Mouse (Mus musculus) forebrain, embryonic 15.5 days (tissue): ENCODE measurements around the gene Phactr1. TPM values are rescaled to one million over a fixed set of nuclear protein-coding genes. Genes with fewer than 3 reads are reported as not detected.
"Not testable (repeated sequence)": the region's sequence is repeated elsewhere in the genome, so short reads cannot be mapped to it uniquely, and the experiment has no call there.

Experiments used
- ATAC-seq: fragments of 200-750 bp; cut with Nextera tagmentation; replicated peaks from 2 replicates; pipeline ENCODE4 v1.8.0; 2017; ENCODE audit warnings: mild to moderate bottlenecking, moderate TSS enrichment, moderate library complexity
- H3K27ac ChIP-seq: fragments of 300-500 bp; sonication (generic); replicated peaks from 2 replicates; pipeline ENCODE4 v1.5.1; 2015; ENCODE audit warnings: mild to moderate bottlenecking, inconsistent platforms
- H3K27me3 ChIP-seq: fragments of 300-500 bp; sonication (generic); 2 replicates; pipeline ENCODE4 v1.6.1; 2015; ENCODE audit warnings: inconsistent platforms
- H3K36me3 ChIP-seq: fragments of 300-500 bp; sonication (generic); 2 replicates; pipeline ENCODE4 v1.6.1; 2015; ENCODE audit warnings: mild to moderate bottlenecking, inconsistent platforms
- H3K4me1 ChIP-seq: fragments of 300-500 bp; sonication (generic); 2 replicates; pipeline ENCODE4 v1.6.1; 2015; ENCODE audit warnings: inconsistent platforms
- H3K4me2 ChIP-seq: fragments of 300-500 bp; sonication (generic); replicated peaks from 2 replicates; pipeline ENCODE4 v1.6.1; 2015; ENCODE audit warnings: mild to moderate bottlenecking, inconsistent platforms
- H3K4me3 ChIP-seq: fragments of 300-500 bp; sonication (generic); 2 replicates; pipeline ENCODE4 v1.5.1; 2015; ENCODE audit warnings: mild to moderate bottlenecking, inconsistent platforms
- H3K9ac ChIP-seq: fragments of 300-500 bp; sonication (generic); replicated peaks from 2 replicates; pipeline ENCODE4 v1.6.1; 2015; ENCODE audit warnings: mild to moderate bottlenecking, inconsistent platforms
- H3K9me3 ChIP-seq: fragments of 300-500 bp; sonication (generic); 2 replicates; pipeline ENCODE4 v1.6.1; 2016; ENCODE audit warnings: inconsistent platforms
- WGBS: fragments of 180-500 bp; shearing (Covaris S2); methylation state at CpG from one replicate; pipeline ENCODE4 v1.1.7; 2015; ENCODE audit warnings: mixed read lengths; 5-methylcytosine and 5-hydroxymethylcytosine counted together
- polyA plus RNA-seq: library from polyadenylated mRNA; unstranded; fragments of >200 nt; fragmentation: Nextera tagmentation; extraction: Ambion mirVana; gene quantifications from 2 replicates; pipeline ENCODE4 v1.2.1, GENCODE M21; 2015

The Phactr1 gene
- polyA plus RNA-seq, 1 experiment from 2014 or later: 83.8 TPM

DNA sequence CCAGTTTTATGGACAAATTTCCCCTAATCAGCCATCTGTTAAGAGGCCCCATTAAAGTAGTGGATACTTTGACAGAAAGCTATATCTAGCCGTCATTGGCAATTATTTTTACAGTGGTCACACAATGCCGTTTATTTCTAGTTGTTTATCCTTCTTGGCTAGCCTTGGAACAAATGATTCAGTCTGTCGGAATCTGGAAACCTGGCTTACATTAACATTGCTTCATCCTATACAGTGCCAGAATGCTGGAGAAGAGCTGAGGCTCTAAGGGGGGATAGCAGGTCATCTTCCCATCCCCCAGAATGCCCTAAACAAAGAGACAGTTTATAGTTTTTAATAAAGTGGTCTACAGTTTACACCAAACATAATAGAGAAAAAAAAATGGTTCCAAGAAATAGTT is 257.4 kb downstream of the Phactr1 start:
- no peak overlapping the region for H3K27ac ChIP-seq
- no peaks in the 10 kb centered on the region for H3K27me3 ChIP-seq
- no peak overlapping the region for H3K9ac ChIP-seq
- 73% methylated on average over 3 of the region's 3 CpGs for WGBS
- no peaks in the 10 kb centered on the region for H3K36me3 ChIP-seq
- H3K4me2 ChIP-seq: no peak overlapping the region
- H3K9me3 ChIP-seq: no peaks in the 10 kb centered on the region
- H3K4me3 ChIP-seq: no peak overlapping the region
- ATAC-seq: no peak
- H3K4me1 ChIP-seq: peaks cover 13% of the 10 kb centered on the region

DNA sequence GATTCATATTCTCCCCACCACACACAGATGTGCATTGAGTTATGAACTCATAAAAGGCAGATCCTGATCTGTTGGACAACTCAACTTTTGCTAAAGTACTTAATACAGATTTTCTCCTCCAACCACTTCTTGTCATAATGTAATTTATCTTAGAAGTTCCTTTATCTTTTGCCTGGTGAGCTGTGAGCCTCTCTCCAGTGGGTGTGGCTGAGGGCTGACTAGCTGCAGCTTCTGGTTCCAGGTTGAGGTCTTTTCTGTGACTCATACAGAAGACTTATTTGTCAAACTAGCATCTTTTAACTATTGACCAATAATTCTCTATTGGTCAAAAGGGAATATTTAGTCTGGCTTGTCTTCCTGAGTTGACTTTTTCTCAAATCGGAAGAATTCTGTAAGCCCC is 257.9 kb downstream of the Phactr1 start:
- Histone ChIP-seq H3K4me2 (no peak overlapping the region), H3K4me1 (peaks cover 13% of the 10 kb centered on the region), H3K27me3 (no peaks in the 10 kb centered on the region), H3K27ac (no peak overlapping the region), H3K9me3 (no peaks in the 10 kb centered on the region), H3K9ac (no peak overlapping the region), H3K4me3 (no peak overlapping the region), H3K36me3 (no peaks in the 10 kb centered on the region)
- 97% methylated on average over 1 of the region's 1 CpGs for WGBS
- ATAC-seq: no peak

DNA sequence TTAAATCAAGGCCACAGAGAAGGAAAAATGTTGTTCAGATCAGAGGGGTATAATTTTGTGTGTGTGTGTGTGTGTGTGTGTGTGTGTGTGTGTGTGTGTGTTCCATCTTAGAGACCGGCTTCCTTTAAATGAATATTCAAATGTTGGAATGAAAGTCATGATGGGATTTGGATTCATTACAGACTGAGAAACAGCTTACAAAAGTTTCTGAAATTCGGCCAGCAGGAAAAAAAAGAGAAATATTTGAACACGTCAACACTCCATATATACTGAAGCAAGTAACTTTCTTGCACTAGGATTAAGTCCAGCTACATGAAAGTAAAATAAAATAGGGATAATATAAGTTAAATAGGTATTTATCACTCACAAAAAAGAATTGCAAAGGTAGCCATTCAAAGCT is 259.8 kb downstream of the Phactr1 start:
- no peaks in the 10 kb centered on the region for H3K27me3 ChIP-seq
- no peak overlapping the region for H3K27ac ChIP-seq
- H3K4me1 ChIP-seq: no peaks in the 10 kb centered on the region
- no peak overlapping the region for H3K9ac ChIP-seq
- 77% methylated on average over 3 of the region's 3 CpGs for WGBS
- no peaks in the 10 kb centered on the region for H3K9me3 ChIP-seq
- no peak overlapping the region for H3K4me3 ChIP-seq
- H3K36me3 ChIP-seq: no peaks in the 10 kb centered on the region
- no peak overlapping the region for H3K4me2 ChIP-seq
- no peak for ATAC-seq

DNA sequence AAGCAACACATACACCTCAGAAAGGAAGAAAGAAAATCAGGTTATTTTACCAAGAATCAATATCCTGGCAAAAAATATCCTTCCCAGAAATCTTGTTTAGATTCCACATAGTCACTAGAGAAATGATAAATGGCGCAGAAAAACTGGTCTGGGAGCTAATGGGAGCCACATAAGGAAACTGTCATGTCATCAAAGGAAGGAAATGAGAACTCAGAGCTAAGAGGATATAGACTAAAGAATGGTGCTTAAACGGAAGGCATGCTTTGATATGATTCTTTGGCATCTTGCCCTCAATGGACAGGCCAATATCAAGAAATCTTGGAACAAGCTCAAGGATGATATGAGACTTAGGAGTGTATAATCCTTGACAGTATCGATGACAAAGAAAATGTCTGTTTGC is 263.7 kb downstream of the Phactr1 start:
- Histone ChIP-seq H3K4me2 (no peak overlapping the region), H3K4me3 (no peak overlapping the region), H3K27me3 (no peaks in the 10 kb centered on the region), H3K9me3 (no peaks in the 10 kb centered on the region), H3K36me3 (no peaks in the 10 kb centered on the region), H3K9ac (no peak overlapping the region), H3K27ac (no peak overlapping the region), H3K4me1 (no peaks in the 10 kb centered on the region)
- ATAC-seq: no peak
- 77% methylated on average over 3 of the region's 3 CpGs for WGBS

DNA sequence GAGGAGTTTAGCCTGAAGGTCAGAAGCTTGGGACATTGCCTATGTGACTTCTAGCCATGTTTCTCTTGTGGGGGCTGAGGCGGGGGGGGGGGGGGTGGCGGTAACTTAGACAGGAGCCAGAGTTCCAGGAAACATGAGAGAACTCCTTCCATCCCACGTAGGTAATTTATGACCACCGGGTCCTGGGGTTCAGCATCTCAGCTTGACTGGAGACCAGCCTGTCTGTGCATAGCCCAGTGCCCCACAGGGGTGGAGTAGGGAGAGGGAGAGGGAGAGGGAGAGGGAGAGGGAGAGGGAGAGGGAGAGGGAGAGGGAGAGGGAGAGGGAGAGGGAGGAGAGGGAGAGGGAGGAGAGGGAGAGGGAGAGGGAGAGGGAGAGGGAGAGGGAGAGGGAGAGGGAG is 264.8 kb downstream of the Phactr1 start:
- not testable (repeated sequence) for H3K27me3 ChIP-seq, H3K9ac ChIP-seq, H3K36me3 ChIP-seq, H3K9me3 ChIP-seq, H3K27ac ChIP-seq, H3K4me1 ChIP-seq, ATAC-seq, H3K4me2 ChIP-seq, H3K4me3 ChIP-seq
- 91% methylated on average over 4 of the region's 4 CpGs for WGBS

DNA sequence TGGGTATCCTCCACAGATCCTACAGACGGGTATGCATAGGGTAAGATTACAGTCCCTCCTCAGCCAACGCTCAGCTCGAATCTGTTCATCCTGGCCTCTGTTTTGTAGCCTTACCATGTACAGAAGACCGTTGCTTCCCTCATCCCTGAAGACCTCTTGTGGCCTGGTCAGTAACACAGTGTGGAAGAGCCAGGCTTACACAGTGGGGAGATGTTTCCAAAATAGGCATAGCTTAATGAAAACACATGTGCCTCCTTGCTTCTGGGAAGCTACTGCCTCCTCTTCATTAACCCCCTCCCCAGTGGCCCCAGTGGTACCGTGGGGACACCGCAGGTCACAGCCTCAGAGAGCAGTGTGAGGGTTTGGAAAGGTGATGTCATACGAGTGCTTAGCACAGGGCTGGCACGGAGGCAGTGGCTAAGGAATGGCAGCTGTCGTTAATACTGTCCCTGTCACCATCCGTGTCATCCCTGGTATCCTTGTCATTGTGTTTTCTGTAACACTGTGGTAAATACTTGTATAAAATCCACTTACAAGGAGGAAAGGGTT is 268.4 kb downstream of the Phactr1 start:
- ATAC-seq: no peak
- H3K9ac ChIP-seq: no peak overlapping the region
- no peak overlapping the region for H3K4me2 ChIP-seq
- WGBS: 85% methylated on average over 10 of the region's 10 CpGs
- no peaks in the 10 kb centered on the region for H3K36me3 ChIP-seq
- no peaks in the 10 kb centered on the region for H3K9me3 ChIP-seq
- no peaks in the 10 kb centered on the region for H3K27me3 ChIP-seq
- H3K4me1 ChIP-seq: peaks cover 22% of the 10 kb centered on the region
- no peak overlapping the region for H3K4me3 ChIP-seq
- no peak overlapping the region for H3K27ac ChIP-seq

DNA sequence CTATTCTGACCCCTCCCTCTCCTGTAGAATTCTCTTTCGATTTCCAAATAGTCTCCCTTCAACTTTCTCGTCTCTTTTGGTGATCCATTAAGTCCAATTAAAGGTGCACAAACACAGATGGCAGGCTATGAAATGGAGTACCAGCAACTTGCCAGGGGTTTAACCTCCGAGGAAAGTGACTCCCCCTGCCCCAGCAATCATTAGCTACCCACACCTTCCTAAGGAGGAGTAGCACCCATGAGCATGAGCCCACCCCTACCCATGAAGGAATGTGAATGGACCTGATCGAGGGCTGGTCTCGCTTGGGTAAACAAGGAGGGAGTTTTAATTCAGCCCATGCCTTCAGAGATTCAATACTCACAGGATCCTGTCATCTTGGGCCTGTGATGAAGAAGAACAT is 268.9 kb downstream of the Phactr1 start:
- WGBS: 64% methylated on average over 5 of the region's 5 CpGs
- Histone ChIP-seq H3K36me3 (no peaks in the 10 kb centered on the region), H3K4me1 (peaks cover 22% of the 10 kb centered on the region), H3K4me3 (no peak overlapping the region), H3K9ac (no peak overlapping the region), H3K4me2 (no peak overlapping the region), H3K9me3 (no peaks in the 10 kb centered on the region), H3K27me3 (no peaks in the 10 kb centered on the region), H3K27ac (no peak overlapping the region)
- ATAC-seq: no peak

DNA sequence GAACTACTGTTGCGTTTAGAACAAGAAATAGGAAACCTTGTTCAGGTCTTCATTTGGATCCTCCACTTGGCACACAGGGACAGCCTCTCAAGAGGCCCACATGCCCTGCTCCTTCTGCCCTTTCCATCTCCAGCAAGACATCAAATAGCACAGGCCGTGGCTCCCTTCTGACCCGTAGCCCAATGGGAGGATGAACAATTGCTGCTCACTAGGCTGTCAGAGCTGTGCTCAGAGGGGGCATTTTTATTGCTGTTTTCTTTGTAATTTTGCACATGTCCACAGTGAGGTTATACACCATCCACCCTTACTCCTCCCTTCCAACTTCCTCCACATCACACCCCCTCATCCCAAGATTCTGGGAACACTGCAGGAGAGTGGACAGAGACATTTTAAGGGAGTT is 269.6 kb downstream of the Phactr1 start:
- WGBS: 94% methylated on average over 3 of the region's 3 CpGs
- Histone ChIP-seq H3K36me3 (no peaks in the 10 kb centered on the region), H3K9ac (no peak overlapping the region), H3K9me3 (no peaks in the 10 kb centered on the region), H3K4me3 (no peak overlapping the region), H3K27ac (0 out of 2 replicates have a peak overlapping the region, but pooled peaks have one; percentile 53), H3K27me3 (no peaks in the 10 kb centered on the region), H3K4me1 (peaks cover 22% of the 10 kb centered on the region), H3K4me2 (no peak overlapping the region)
- no peak for ATAC-seq

DNA sequence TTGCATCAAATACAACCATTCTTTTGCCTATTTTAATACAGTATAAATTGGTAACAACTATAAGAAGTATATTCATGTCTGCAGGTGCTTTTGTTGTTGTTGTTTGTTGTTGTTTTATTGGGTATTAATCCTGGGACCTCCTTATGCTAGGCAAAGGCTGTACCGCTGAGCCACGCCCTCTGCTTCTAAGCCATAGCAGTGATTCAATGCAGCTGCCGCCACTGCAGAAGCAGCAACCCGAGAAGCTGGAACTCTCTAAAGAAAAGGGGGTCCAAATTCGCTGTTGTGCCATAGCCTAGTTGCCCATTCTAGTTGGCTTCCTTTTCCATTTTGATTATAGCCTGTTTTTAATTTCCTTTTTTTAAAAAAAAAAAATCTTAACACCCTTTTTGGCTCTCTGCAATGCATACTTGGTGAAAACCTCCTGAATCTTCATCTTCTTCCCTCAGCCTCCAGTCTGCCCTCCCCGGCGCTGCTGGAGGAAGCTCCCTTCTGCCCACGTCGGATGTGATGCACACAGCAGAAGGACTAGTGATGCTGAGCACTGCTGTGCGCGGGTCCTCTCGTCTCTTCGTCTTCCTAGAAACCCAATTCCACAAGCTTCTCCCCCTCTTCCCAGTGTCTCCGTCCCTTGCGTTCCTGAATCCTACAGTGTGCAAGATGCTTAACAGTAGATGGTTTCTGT is 271.8 kb downstream of the Phactr1 start:
- Histone ChIP-seq H3K27ac (no peak overlapping the region), H3K4me1 (peaks cover 22% of the 10 kb centered on the region), H3K36me3 (no peaks in the 10 kb centered on the region), H3K9ac (no peak overlapping the region), H3K9me3 (no peaks in the 10 kb centered on the region), H3K27me3 (no peaks in the 10 kb centered on the region), H3K4me2 (no peak overlapping the region), H3K4me3 (no peak overlapping the region)
- ATAC-seq: no peak
- WGBS: 71% methylated on average over 15 of the region's 15 CpGs

DNA sequence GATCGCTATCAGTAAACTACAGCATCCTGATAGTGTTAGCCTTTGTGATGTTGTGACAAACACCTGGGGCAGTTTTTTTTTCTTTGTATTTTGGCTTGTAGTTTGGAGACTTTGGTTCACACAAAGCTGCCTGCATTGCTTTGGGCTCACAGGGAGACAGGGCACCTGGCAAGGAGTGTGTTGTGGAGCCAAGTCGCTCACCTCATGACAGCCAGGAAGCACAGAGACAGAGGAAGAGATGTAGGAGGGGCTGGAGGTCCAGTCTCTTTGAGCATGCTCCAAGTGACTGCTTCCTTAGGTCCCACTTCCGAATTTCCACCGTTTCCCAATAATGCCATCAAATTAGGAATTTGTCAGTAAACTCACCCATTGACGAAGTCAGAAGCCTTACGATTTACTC is 272.6 kb downstream of the Phactr1 start:
- H3K27ac ChIP-seq: no peak overlapping the region
- no peak overlapping the region for H3K9ac ChIP-seq
- WGBS: 95% methylated on average over 6 of the region's 6 CpGs
- no peak overlapping the region for H3K4me3 ChIP-seq
- H3K4me2 ChIP-seq: no peak overlapping the region
- no peaks in the 10 kb centered on the region for H3K27me3 ChIP-seq
- no peaks in the 10 kb centered on the region for H3K9me3 ChIP-seq
- H3K4me1 ChIP-seq: peaks cover 24% of the 10 kb centered on the region
- no peak for ATAC-seq
- 0 out of 2 replicates have a peak, but pooled peaks cover 3% of the 10 kb centered on the region for H3K36me3 ChIP-seq

DNA sequence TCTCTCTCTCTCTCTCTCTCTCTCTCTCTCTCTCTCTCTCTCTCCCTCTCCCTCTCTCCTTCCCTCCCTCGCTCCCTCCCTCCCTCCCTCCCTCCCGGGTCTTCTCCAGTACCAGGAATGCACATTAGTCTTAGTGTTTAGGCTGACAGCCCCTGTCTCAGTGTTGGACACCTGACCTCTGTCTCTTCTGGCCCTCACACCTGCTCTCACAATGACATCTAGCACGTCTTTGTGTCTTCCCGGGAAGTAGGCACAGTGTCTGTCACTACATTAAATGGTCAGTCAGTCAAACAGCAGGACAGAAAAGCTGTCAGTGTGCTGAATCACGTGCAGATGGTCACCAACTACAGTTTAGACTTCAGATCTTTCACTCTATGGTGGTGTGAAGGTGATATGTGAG is 273.7 kb downstream of the Phactr1 start:
- 67% methylated on average over 5 of the region's 5 CpGs for WGBS
- H3K27me3 ChIP-seq: no peaks in the 10 kb centered on the region
- no peak for ATAC-seq
- H3K9me3 ChIP-seq: no peaks in the 10 kb centered on the region
- H3K4me2 ChIP-seq: no peak overlapping the region
- H3K27ac ChIP-seq: no peak overlapping the region
- H3K36me3 ChIP-seq: 0 out of 2 replicates have a peak, but pooled peaks cover 3% of the 10 kb centered on the region
- H3K4me1 ChIP-seq: peaks cover 24% of the 10 kb centered on the region
- no peak overlapping the region for H3K9ac ChIP-seq
- no peak overlapping the region for H3K4me3 ChIP-seq

DNA sequence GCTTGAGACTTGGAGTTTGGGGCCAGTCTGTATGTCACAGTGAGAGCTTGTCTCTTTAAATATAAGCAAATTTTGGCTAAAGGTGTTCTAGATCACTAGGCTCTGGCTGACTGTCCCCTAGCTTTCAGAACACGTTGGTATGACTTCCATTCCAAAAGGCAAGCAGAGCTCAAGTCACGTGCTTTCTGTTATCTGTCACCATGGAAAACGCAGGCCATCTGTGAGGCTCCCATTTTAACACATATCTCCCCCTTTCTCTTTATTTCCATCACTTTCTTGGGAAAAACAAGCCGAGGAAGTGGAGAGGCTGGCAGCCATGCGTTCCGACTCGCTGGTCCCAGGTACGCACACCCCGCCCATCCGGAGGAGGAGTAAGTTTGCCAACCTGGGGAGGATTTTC is 275.9 kb downstream of the Phactr1 start:
- Histone ChIP-seq H3K27me3 (no peaks in the 10 kb centered on the region), H3K4me1 (peaks cover 9% of the 10 kb centered on the region), H3K9ac (no peak overlapping the region), H3K27ac (no peak overlapping the region), H3K4me2 (no peak overlapping the region), H3K4me3 (no peak overlapping the region), H3K9me3 (no peaks in the 10 kb centered on the region), H3K36me3 (0 out of 2 replicates have a peak, but pooled peaks cover 3% of the 10 kb centered on the region)
- 80% methylated on average over 10 of the region's 10 CpGs for WGBS
- ATAC-seq: no peak

DNA sequence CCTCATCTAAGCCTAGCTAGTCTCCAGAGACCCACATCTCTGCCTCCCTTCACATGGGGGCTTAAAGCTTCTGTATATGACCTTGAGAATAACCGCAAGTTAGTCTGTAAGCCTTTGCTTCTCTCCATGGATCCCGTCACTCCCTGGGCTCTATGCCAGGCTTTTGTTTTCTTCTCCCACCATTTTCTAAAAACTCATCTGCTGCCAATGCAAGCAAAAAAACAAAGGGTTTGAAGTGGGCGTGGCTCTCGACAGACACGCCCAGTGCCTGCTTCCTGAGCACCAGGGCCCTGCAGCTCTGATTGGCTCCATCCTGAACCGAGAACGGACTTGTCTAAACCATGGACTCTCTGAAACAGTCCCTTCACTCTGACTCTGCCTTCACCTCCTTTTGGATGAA is 277.4 kb downstream of the Phactr1 start:
- 0 out of 2 replicates have a peak, but pooled peaks cover 3% of the 10 kb centered on the region for H3K36me3 ChIP-seq
- ATAC-seq: no peak
- peaks cover 3% of the 10 kb centered on the region; the same call in 1 of the 2 replicates for H3K4me1 ChIP-seq
- H3K9me3 ChIP-seq: no peaks in the 10 kb centered on the region
- no peak overlapping the region for H3K4me3 ChIP-seq
- 57% methylated on average over 7 of the region's 7 CpGs for whole genome bisulfite sequencing
- H3K9ac ChIP-seq: no peak overlapping the region
- no peaks in the 10 kb centered on the region for H3K27me3 ChIP-seq
- H3K4me2 ChIP-seq: no peak overlapping the region
- H3K27ac ChIP-seq: no peak overlapping the region
